Mouse (Mus musculus) spleen, adult 2 months (tissue): ENCODE data around the gene Celsr1. TPM values are rescaled to one million over a fixed set of nuclear protein-coding genes. Genes with fewer than 3 reads are reported as not detected.
A peak's percentile ranks its signal among the peaks of the same experiment; 100 is the strongest.

Source experiments
- DNase-seq, 2 experiments: peaks; one replicate each; pipeline versions ENCODE4 v3.0.0 to v3.0.0-alpha.2; 2012 to 2021; ENCODE audit warnings: low spot score in 2 of 2, low read depth in 1 of 2
- H3K27ac ChIP-seq: fragments of 200-500 bp; 2 replicates; pipeline ENCODE4 v1.5.1; 2012; ENCODE audit warnings: low read length, inconsistent platforms; ENCODE audit not compliant: insufficient read depth
- H3K27me3 ChIP-seq: fragments of 200-500 bp; 2 replicates; pipeline ENCODE4 v1.6.1; 2012; ENCODE audit warnings: mild to moderate bottlenecking, moderate library complexity, low read length, inconsistent platforms; ENCODE audit not compliant: control insufficient read depth, insufficient read depth
- H3K36me3 ChIP-seq: fragments of 200-500 bp; 2 replicates; pipeline ENCODE4 v1.6.1; 2012; ENCODE audit warnings: mild to moderate bottlenecking, low read length, inconsistent platforms; ENCODE audit not compliant: control insufficient read depth, insufficient read depth
- H3K4me1 ChIP-seq: fragments of 200-500 bp; 2 replicates; pipeline ENCODE4 v1.6.1; 2011; ENCODE audit warnings: inconsistent platforms; ENCODE audit not compliant: control insufficient read depth, insufficient read depth, insufficient read length
- H3K4me3 ChIP-seq: fragments of 200-500 bp; 2 replicates; pipeline ENCODE4 v1.5.1; 2011; ENCODE audit warnings: mild to moderate bottlenecking, inconsistent platforms; ENCODE audit not compliant: insufficient read depth, insufficient read length; ENCODE audit errors: extremely low read depth
- CTCF ChIP-seq: fragments of 200-500 bp; IDR thresholded peaks from 2 replicates; pipeline ENCODE4 v1.5.1; 2011; ENCODE audit warnings: mild to moderate bottlenecking, inconsistent platforms; ENCODE audit not compliant: insufficient read depth, insufficient read length, insufficient replicate concordance; ENCODE audit errors: extremely low read depth
- POLR2A ChIP-seq: fragments of 200-500 bp; IDR thresholded peaks from 2 replicates; pipeline ENCODE4 v1.6.1; 2011; ENCODE audit warnings: low read depth, low read length, inconsistent platforms
- WGBS: fragments of 180-500 bp; shearing (Covaris S2); methylation state at CpG from one replicate; pipeline ENCODE4 v1.1.7; 2018; 5-methylcytosine and 5-hydroxymethylcytosine counted together
- polyA plus RNA-seq: library from polyadenylated mRNA; depleted of rRNA; stranded (reverse); fragments of >200 nt; gene quantifications from 2 replicates; pipeline ENCODE4 v1.2.3, GENCODE M21; 2012

Gene Celsr1
- polyA plus RNA-seq, 1 experiment, result 7.4 TPM

GRCm38 (mm10) chr15:86064850-86065229 lies 31.3 kb upstream of the Celsr1 start:
- Histone ChIP-seq H3K4me1 (peaks cover 81% of the 10 kb centered on the region), H3K27me3 (no peaks in the 10 kb centered on the region), H3K4me3 (no peak overlapping the region; the same call in 1 of the 2 replicates), H3K27ac (peak overlapping the region; percentile 79), H3K36me3 (no peaks in the 10 kb centered on the region)
- DNase-seq, result no peak
- TF ChIP-seq POLR2A (no peak), CTCF (no peak)
- 16% methylated on average over 3 of the region's 3 CpGs for WGBS

- H3K4me3 ChIP-seq, result no peak overlapping the region; the same call in 1 of the 2 replicates
- peak overlapping the region; percentile 79 for H3K27ac ChIP-seq
Observed at GRCm38 (mm10) chr15:86064191-86064849, 30.7 kb upstream of the Celsr1 start.

GRCm38 (mm10) chr15:86061848-86062481 lies 28.4 kb upstream of the Celsr1 start:
- no peak for DNase-seq
- H3K27ac ChIP-seq, result peak overlapping the region; percentile 71
- WGBS, result 18% methylated on average over 6 of the region's 6 CpGs
- no peak for TF ChIP-seq CTCF
- TF ChIP-seq POLR2A, result no peak
- H3K36me3 ChIP-seq, result no peaks in the 10 kb centered on the region
- no peak overlapping the region for H3K4me3 ChIP-seq
- H3K27me3 ChIP-seq, result no peaks in the 10 kb centered on the region
- peaks cover 60% of the 10 kb centered on the region for H3K4me1 ChIP-seq

More at GRCm38 (mm10) chr15:86064191-86064849, 30.7 kb upstream of the Celsr1 start:
- TF ChIP-seq CTCF (no peak), POLR2A (no peak)
- Histone ChIP-seq H3K4me1 (peaks cover 79% of the 10 kb centered on the region), H3K36me3 (no peaks in the 10 kb centered on the region), H3K27me3 (no peaks in the 10 kb centered on the region)
- WGBS, result 21% methylated on average over 8 of the region's 8 CpGs
- DNase-seq, result no peak

- TF ChIP-seq CTCF (no peak), POLR2A (no peak)
- Histone ChIP-seq H3K4me3 (no peak overlapping the region), H3K27me3 (no peaks in the 10 kb centered on the region), H3K4me1 (peaks cover 58% of the 10 kb centered on the region), H3K36me3 (no peaks in the 10 kb centered on the region), H3K27ac (peak overlapping the region; percentile 65)
- WGBS, result 71% methylated on average over 7 of the region's 7 CpGs
- DNase-seq, result no peak
Observed at GRCm38 (mm10) chr15:86061221-86061620, 27.6 kb upstream of the Celsr1 start.

- peak overlapping the region; percentile 65 for H3K27ac ChIP-seq
- TF ChIP-seq CTCF (no peak), POLR2A (no peak)
Observed at GRCm38 (mm10) chr15:86060581-86060980, 27.0 kb upstream of the Celsr1 start.

GRCm38 (mm10) chr15:86059835-86060380 lies 26.3 kb upstream of the Celsr1 start:
- Histone ChIP-seq H3K4me3 (peak overlapping the region; percentile 88; the same call in 1 of the 2 replicates), H3K36me3 (no peaks in the 10 kb centered on the region), H3K4me1 (peaks cover 57% of the 10 kb centered on the region), H3K27ac (peak overlapping the region; percentile 83), H3K27me3 (no peaks in the 10 kb centered on the region)
- DNase-seq, result no peak
- 54% methylated on average over 7 of the region's 7 CpGs for WGBS
- no peak for TF ChIP-seq CTCF
- TF ChIP-seq POLR2A, result no peak

More at GRCm38 (mm10) chr15:86060581-86060980, 27.0 kb upstream of the Celsr1 start:
- 84% methylated on average over 12 of the region's 12 CpGs for WGBS
- H3K27me3 ChIP-seq, result no peaks in the 10 kb centered on the region
- H3K4me3 ChIP-seq, result no peak overlapping the region; the same call in 1 of the 2 replicates
- H3K4me1 ChIP-seq, result peaks cover 56% of the 10 kb centered on the region
- DNase-seq, result no peak
- H3K36me3 ChIP-seq, result no peaks in the 10 kb centered on the region
